Mouse (Mus musculus) adrenal gland, postnatal 4 days (tissue): ENCODE results near the gene Pltp. TPM values are rescaled to one million over a fixed set of nuclear protein-coding genes. Genes with fewer than 3 reads are reported as not detected.
"Not testable (repeated sequence)": the region's sequence is repeated elsewhere in the genome, so short reads cannot be mapped to it uniquely, and the experiment has no call there.

Experiments
- DNase-seq, 2 experiments: peaks; one replicate each; pipeline ENCODE4 v3.0.0; 2021 to 2022; ENCODE audit warnings: low spot score in 2 of 2, mixed read lengths in 2 of 2
- total RNA-seq, 2 experiments: library from RNA; stranded (reverse); gene quantifications; 2 replicates each; pipeline ENCODE4 v1.2.3; 2021

Gene Pltp
- total RNA-seq, 2 experiments from 2014 or later: 25.7 to 28.9 TPM

GRCm38 (mm10) chr2:164856309-164857100 lies 1.0 kb downstream of the Pltp start:
- DNase-seq: no peak

GRCm38 (mm10) chr2:164855572-164855971 lies 1.9 kb downstream of the Pltp start:
- DNase-seq: not testable (repeated sequence)

GRCm38 (mm10) chr2:164850061-164850460 lies 7.5 kb downstream of the Pltp start:
- no peak for DNase-seq

- DNase-seq: no peak
Measured at GRCm38 (mm10) chr2:164845782-164846181, 11.7 kb downstream of the Pltp start.

- DNase-seq: no peak
Measured at GRCm38 (mm10) chr2:164835164-164835563, 22.3 kb downstream of the Pltp start.

- no peak for DNase-seq
Measured at GRCm38 (mm10) chr2:164834531-164834930, 23.0 kb downstream of the Pltp start.

GRCm38 (mm10) chr2:164833314-164833959 lies 24.1 kb downstream of the Pltp start, which contains the start of gene Neurl2:
Gene Neurl2, minus strand, starts transcription at chr2:164833456.
- DNase-seq: peak; percentile 70 to 80

- DNase-seq: peak; percentile 32 to 70
Measured at GRCm38 (mm10) chr2:164832748-164833301, 24.7 kb downstream of the Pltp start, which contains the start of gene Ctsa. Gene Ctsa, plus strand, starts transcription at chr2:164832873.

GRCm38 (mm10) chr2:164832032-164832747 lies 25.3 kb downstream of the Pltp start:
- DNase-seq: no peak

GRCm38 (mm10) chr2:164831029-164831428 lies 26.5 kb downstream of the Pltp start:
- no peak for DNase-seq

GRCm38 (mm10) chr2:164829090-164829489 lies 28.4 kb downstream of the Pltp start:
- DNase-seq: no peak

- no peak for DNase-seq
Measured at GRCm38 (mm10) chr2:164828437-164828836, 29.1 kb downstream of the Pltp start, which contains the start of gene Spata25. Gene Spata25, minus strand, starts transcription at chr2:164828537.

GRCm38 (mm10) chr2:164827146-164827850 lies 30.2 kb downstream of the Pltp start:
- DNase-seq: no peak

- no peak for DNase-seq
Measured at GRCm38 (mm10) chr2:164825521-164825920, 32.0 kb downstream of the Pltp start.

- DNase-seq: no peak
Measured at GRCm38 (mm10) chr2:164823969-164824368, 33.5 kb downstream of the Pltp start.

GRCm38 (mm10) chr2:164823181-164823585 lies 34.3 kb downstream of the Pltp start:
- DNase-seq: no peak

- peak; percentile 99 to 100 for DNase-seq
Measured at GRCm38 (mm10) chr2:164822636-164823165, 34.8 kb downstream of the Pltp start, which contains the start of gene Zswim1. Gene Zswim1, plus strand, starts transcription at chr2:164822686.

GRCm38 (mm10) chr2:164821060-164821459 lies 36.5 kb downstream of the Pltp start:
- no peak for DNase-seq

GRCm38 (mm10) chr2:164817703-164818102 lies 39.8 kb downstream of the Pltp start:
- DNase-seq: no peak

- DNase-seq: no peak
Measured at GRCm38 (mm10) chr2:164817206-164817605, 40.3 kb downstream of the Pltp start.
